Mouse (Mus musculus) embryonic fibroblast, embryonic 13.5 days (primary cell): ENCODE results near the gene Casp3.
A peak's percentile ranks its signal among the peaks of the same experiment; 100 is the strongest.

Experiments used
- CTCF ChIP-seq: IDR thresholded peaks from 2 replicates; pipeline ENCODE4 v1.5.1; 2011; ENCODE audit warnings: mild to moderate bottlenecking, control low read depth, low read length, moderate library complexity, borderline replicate concordance; ENCODE audit not compliant: insufficient read depth
- POLR2A ChIP-seq: IDR thresholded peaks from 2 replicates; pipeline ENCODE4 v1.6.1; 2011; ENCODE audit warnings: low read depth, mild to moderate bottlenecking, control low read depth, low read length, moderate library complexity

- TF ChIP-seq POLR2A (no peak), CTCF (peak; percentile 38; the same call in 1 of the 2 replicates)
Measured at GRCm38 (mm10) chr8:46568942-46569341, 48.1 kb upstream of the Casp3 start.
